Mouse (Mus musculus) heart, postnatal 0 days (tissue): ENCODE data around the gene Slc29a1.

Experiments used
- CTCF ChIP-seq: IDR thresholded peaks from 2 replicates; pipeline ENCODE4 v1.5.1; 2016; ENCODE audit warnings: antibody characterized with exemption, control low read depth, low read depth
- EP300 ChIP-seq: IDR thresholded peaks from 2 replicates; pipeline ENCODE4 v1.6.1; 2016; ENCODE audit warnings: antibody characterized with exemption, low read depth

GRCm38 (mm10) chr17:45564531-45565084 is 34.8 kb downstream of the Slc29a1 start:
- no peak for TF ChIP-seq EP300
- no peak for TF ChIP-seq CTCF
